Mouse (Mus musculus) urinary bladder, postnatal 36 days (tissue): ENCODE results near the gene Hoxc10.
A peak's percentile ranks its signal among the peaks of the same experiment; 100 is the strongest.

ENCODE experiments used
- DNase-seq, 2 experiments: peaks; one replicate each; pipeline ENCODE4 v3.0.0; 2022; ENCODE audit warnings: low spot score in 2 of 2, mixed read lengths in 1 of 2

Hoxc10 gene

GRCm38 (mm10) chr15:102966776-102967311 is at the start of gene Hoxc10:
Hoxc10 (plus strand) TSS chr15:102966796.
- DNase-seq = no peak

- no peak for DNase-seq
These were observed 48.5 kb upstream of the Hoxc10 start for GRCm38 (mm10) chr15:102917972-102918572.

- DNase-seq = no peak
These were observed 47.9 kb upstream of the Hoxc10 start for GRCm38 (mm10) chr15:102918611-102919265.

GRCm38 (mm10) chr15:102919336-102920180 is 47.0 kb upstream of the Hoxc10 start:
- DNase-seq = no peak

- peak in 1 of 2 experiments; percentile 63 for DNase-seq
These were observed 46.0 kb upstream of the Hoxc10 start for GRCm38 (mm10) chr15:102920619-102921018.

GRCm38 (mm10) chr15:102921053-102922011 is 45.3 kb upstream of the Hoxc10 start, which contains the start of gene Hoxc13:
Hoxc13 (plus strand) TSS chr15:102921103.
- DNase-seq = no peak

- peak; percentile 46 to 68 for DNase-seq
These were observed 44.6 kb upstream of the Hoxc10 start for GRCm38 (mm10) chr15:102922012-102922362.

- DNase-seq = no peak
These were observed 43.7 kb upstream of the Hoxc10 start for GRCm38 (mm10) chr15:102922636-102923500.

- no peak for DNase-seq
These were observed 39.5 kb upstream of the Hoxc10 start for GRCm38 (mm10) chr15:102927032-102927645.

- no peak for DNase-seq
These were observed 34.8 kb upstream of the Hoxc10 start for GRCm38 (mm10) chr15:102931706-102932358.

GRCm38 (mm10) chr15:102934438-102934837 is 32.2 kb upstream of the Hoxc10 start:
- DNase-seq = no peak

GRCm38 (mm10) chr15:102934897-102935296 is 31.7 kb upstream of the Hoxc10 start:
- DNase-seq = no peak

- DNase-seq = no peak
These were observed 30.2 kb upstream of the Hoxc10 start, which contains the start of gene Hoxc12 for GRCm38 (mm10) chr15:102936279-102936972. Hoxc12 (plus strand) TSS chr15:102936757.

- DNase-seq = no peak
These were observed 29.4 kb upstream of the Hoxc10 start for GRCm38 (mm10) chr15:102937036-102937666.

GRCm38 (mm10) chr15:102939256-102940155 is 27.1 kb upstream of the Hoxc10 start:
- DNase-seq = no peak

- DNase-seq = peak in 1 of 2 experiments; percentile 33
These were observed 23.7 kb upstream of the Hoxc10 start for GRCm38 (mm10) chr15:102942739-102943467.
